Mouse (Mus musculus) heart, adult 2 months (tissue): Measurements from ENCODE around the gene Stoml3.

Experiments used
- CTCF ChIP-seq: fragments of 200-600 bp; IDR thresholded peaks from 2 replicates; pipeline ENCODE4 v1.8.1; 2022; ENCODE audit warnings: antibody characterized with exemption, mild to moderate bottlenecking, moderate library complexity
- EP300 ChIP-seq: fragments of 200-500 bp; IDR thresholded peaks from 2 replicates; pipeline ENCODE4 v1.6.1; 2011; ENCODE audit warnings: low read depth, low read length, control low read depth; ENCODE audit not compliant: insufficient read depth

DNA sequence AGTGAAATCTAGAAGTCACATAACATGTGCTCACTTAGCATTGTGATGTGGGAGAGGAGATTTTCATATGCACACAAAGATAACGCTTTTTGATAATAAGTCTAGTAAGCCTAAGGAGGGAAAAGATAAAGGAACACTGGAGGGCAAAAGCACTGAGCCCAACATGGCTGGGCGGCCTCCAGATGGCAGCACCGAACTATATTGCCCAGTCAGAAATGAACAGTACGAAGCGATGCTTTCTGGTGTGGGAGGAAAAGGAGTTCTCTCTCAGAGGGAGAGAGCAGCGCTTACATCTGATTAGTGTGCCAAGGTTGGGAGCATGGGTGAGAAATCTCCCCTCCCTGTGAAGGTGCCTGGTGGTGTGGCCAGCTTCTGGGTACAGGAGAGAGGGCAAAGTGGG is 12.6 kb upstream of the Stoml3 start:
- no peak for TF ChIP-seq EP300
- peak; percentile 69 for TF ChIP-seq CTCF
